Mouse (Mus musculus): Measurements from ENCODE around the gene Arhgef3.

DNA sequence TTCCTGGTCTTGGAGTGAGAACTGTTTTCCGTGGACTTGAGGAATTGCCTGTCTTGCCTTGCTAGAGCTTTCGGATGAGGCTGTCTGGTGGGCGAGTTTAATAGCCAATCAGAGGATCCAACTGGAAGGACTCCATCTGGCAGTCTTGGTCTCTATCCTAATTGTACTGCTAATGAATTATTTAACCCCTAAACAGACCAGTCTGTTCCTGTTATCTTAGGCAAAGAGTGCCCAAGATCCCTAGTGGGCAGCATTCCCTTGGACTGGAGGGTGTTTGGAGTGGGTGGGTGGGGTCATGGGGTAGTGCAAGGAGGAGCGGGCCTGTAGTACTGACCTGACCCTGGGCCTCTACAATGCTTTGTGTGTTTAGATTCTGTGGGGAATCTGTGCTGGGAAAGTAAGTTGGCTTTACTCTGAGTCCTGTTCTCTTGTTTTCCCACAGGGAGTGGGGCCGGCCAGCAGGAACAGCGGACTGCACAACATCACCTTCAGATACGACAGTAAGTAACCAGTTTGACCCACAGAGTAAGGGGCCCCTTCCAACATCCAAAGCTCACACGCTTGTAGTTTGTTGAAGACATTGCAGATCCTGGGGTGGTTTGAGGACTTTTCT, 38.7 kb upstream of the Arhgef3 start:
- TF ChIP-seq CTCF (IDR thresholded peaks at IDR 0.05; ENCODE audit: low read depth) = no peak
- no peak for TF ChIP-seq EP300 (IDR thresholded peaks at IDR 0.05; ENCODE audit: low read depth)
